Mouse (Mus musculus): ENCODE results near the gene Cryab. TPM values are rescaled to one million over a fixed set of nuclear protein-coding genes. Genes with fewer than 3 reads are reported as not detected.

Gene Cryab
- total RNA-seq, 1 experiment, result 57.4 TPM

DNA sequence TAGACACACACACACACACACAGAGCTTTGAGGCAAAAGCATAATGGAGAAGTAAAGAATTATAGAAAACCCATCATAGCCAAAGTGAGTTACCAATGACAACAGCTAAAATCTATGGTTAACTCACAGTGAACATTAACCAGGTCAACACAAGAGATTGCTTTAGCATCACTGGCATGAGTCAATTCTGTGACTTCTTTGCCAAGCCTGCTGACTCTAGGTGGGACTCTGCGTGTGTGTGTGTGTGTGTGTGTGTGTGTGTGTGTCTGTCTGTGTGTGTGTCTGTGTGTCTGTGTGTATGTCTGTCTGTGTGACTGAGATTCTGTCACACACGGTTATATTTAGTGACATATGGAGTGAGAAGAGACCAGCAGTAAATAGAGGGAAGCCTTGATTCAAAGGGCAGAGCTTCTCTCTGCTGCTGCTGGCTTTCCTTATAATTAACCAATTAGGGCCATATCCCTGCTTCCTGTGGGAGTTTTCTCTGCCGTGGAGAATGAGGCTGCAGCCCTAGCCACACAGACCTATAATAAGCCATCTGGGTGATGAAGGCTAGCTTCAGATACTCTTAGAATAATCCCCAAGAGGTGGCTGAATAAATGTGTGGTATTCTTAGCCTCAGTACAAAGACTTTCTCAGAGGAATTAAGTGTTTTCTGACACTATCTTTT lies 26.3 kb upstream of the Cryab start:
- Histone ChIP-seq H3K4me1 (ENCODE audit: control insufficient read depth in 2 of 2, insufficient read depth in 2 of 2, low read length in 2 of 2, poor library complexity in 1 of 2) (peaks cover 4 to 17% of the 10 kb centered on the region in 2 experiments; a peak in 3 of 4 replicates), H3K9ac (ENCODE audit: insufficient read depth, low read depth, low read length, poor library complexity, severe bottlenecking) (no peak overlapping the region), H3K9me3 (ENCODE audit: control insufficient read depth, insufficient read depth, low read depth, low read length) (no peaks in the 10 kb centered on the region), H3K4me3 (ENCODE audit: insufficient read depth in 1 of 2, low read depth in 1 of 2, low read length in 2 of 2, poor library complexity in 1 of 2, severe bottlenecking in 1 of 2) (no peak overlapping the region), H3K27ac (ENCODE audit: insufficient read depth, low read depth, low read length, poor library complexity, severe bottlenecking) (no peak overlapping the region), H3K36me3 (ENCODE audit: control insufficient read depth, insufficient read depth, low read length, poor library complexity, severe bottlenecking) (no peaks in the 10 kb centered on the region)
- TF ChIP-seq ZNF384 (IDR thresholded peaks at IDR 0.05; ENCODE audit: low read depth, low read length) (no peak), HCFC1 (IDR thresholded peaks at IDR 0.05; ENCODE audit: borderline replicate concordance, insufficient read depth, low read length) (no peak), ZC3H11A (IDR thresholded peaks at IDR 0.05; ENCODE audit: borderline replicate concordance, low read depth, low read length) (no peak), CHD2 (IDR thresholded peaks at IDR 0.05; ENCODE audit: low read depth, low read length) (no peak), MAFK (IDR thresholded peaks at IDR 0.05; ENCODE audit: insufficient read depth, low read depth, low read length) (no peak)
- in situ Hi-C loops (cut with MboI; ENCODE audit: low sequenced_read_pairs in 2 of 2, unreplicated experiment in 2 of 2), result no loop called here
- no peak for DNase-seq (ENCODE audit: low read depth, low spot score)

DNA sequence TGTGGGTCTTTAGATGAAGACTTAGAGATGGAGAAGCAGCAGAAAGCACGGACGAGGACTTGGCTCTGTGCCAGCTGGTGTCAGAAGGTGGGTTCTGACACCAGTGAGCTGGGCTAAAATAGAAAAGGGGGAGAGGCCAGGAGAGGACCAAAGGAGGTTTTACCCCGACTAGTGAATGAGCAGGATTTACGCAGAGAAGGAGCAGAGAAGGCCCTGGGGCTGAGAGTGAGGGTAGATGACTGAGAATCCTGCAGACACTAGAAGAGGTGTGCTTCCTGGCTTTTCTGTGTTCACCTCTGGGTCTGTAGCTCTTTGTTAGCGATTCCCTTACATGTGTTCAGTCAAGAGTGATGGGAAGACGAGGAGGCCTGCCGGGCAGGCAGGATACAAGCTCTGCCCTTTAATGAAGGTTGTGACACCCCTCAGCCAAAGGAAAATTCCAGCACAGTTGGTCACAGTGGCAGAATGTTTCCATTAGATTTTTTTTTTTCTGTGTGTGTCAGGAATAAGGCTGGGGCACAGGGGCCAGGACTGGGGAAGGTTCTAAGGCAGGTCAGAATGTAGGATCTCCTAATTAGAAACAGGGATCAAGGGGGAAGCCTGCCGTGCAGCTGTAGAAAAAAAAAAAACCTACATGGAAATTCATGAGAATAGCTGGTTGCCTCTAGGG lies 25.1 kb upstream of the Cryab start:
- Histone ChIP-seq H3K4me3 (ENCODE audit: insufficient read depth in 1 of 2, low read depth in 1 of 2, low read length in 2 of 2, poor library complexity in 1 of 2, severe bottlenecking in 1 of 2) (no peak overlapping the region), H3K4me1 (ENCODE audit: control insufficient read depth in 2 of 2, insufficient read depth in 2 of 2, low read length in 2 of 2, poor library complexity in 1 of 2) (peaks cover 2 to 15% of the 10 kb centered on the region in 2 experiments; a peak in 3 of 4 replicates), H3K9me3 (ENCODE audit: control insufficient read depth, insufficient read depth, low read depth, low read length) (no peaks in the 10 kb centered on the region), H3K27ac (ENCODE audit: insufficient read depth, low read depth, low read length, poor library complexity, severe bottlenecking) (no peak overlapping the region; the same call in 1 of the 2 replicates), H3K9ac (ENCODE audit: insufficient read depth, low read depth, low read length, poor library complexity, severe bottlenecking) (no peak overlapping the region), H3K36me3 (ENCODE audit: control insufficient read depth, insufficient read depth, low read length, poor library complexity, severe bottlenecking) (no peaks in the 10 kb centered on the region)
- in situ Hi-C loops (cut with MboI; ENCODE audit: low sequenced_read_pairs in 2 of 2, unreplicated experiment in 2 of 2), result no loop called here
- TF ChIP-seq ZC3H11A (IDR thresholded peaks at IDR 0.05; ENCODE audit: borderline replicate concordance, low read depth, low read length) (no peak), CHD2 (IDR thresholded peaks at IDR 0.05; ENCODE audit: low read depth, low read length) (no peak), MAFK (IDR thresholded peaks at IDR 0.05; ENCODE audit: insufficient read depth, low read depth, low read length) (no peak)
- DNase-seq (ENCODE audit: low read depth, low spot score), result no peak

GRCm38 (mm10) chr9:50727171-50727924 lies 23.8 kb upstream of the Cryab start:
- peak overlapping the region; percentile 60 to 78 for H3K4me3 ChIP-seq (ENCODE audit: insufficient read depth in 1 of 2, low read depth in 1 of 2, low read length in 2 of 2, poor library complexity in 1 of 2, severe bottlenecking in 1 of 2)
- H3K4me1 ChIP-seq (ENCODE audit: control insufficient read depth in 2 of 2, insufficient read depth in 2 of 2, low read length in 2 of 2, poor library complexity in 1 of 2), result peaks cover 0 to 12% of the 10 kb centered on the region in 2 experiments; a peak in 3 of 4 replicates
- no peaks in the 10 kb centered on the region for H3K9me3 ChIP-seq (ENCODE audit: control insufficient read depth, insufficient read depth, low read depth, low read length)
- peak overlapping the region; percentile 48 for H3K27ac ChIP-seq (ENCODE audit: insufficient read depth, low read depth, low read length, poor library complexity, severe bottlenecking)
- peak overlapping the region; percentile 73 for H3K9ac ChIP-seq (ENCODE audit: insufficient read depth, low read depth, low read length, poor library complexity, severe bottlenecking)
- H3K36me3 ChIP-seq (ENCODE audit: control insufficient read depth, insufficient read depth, low read length, poor library complexity, severe bottlenecking), result no peaks in the 10 kb centered on the region
- in situ Hi-C loops (cut with MboI; ENCODE audit: low sequenced_read_pairs in 2 of 2, unreplicated experiment in 2 of 2), result no loop called here
- no peak for TF ChIP-seq HCFC1 (IDR thresholded peaks at IDR 0.05; ENCODE audit: borderline replicate concordance, insufficient read depth, low read length)
- TF ChIP-seq MAFK (IDR thresholded peaks at IDR 0.05; ENCODE audit: insufficient read depth, low read depth, low read length), result no peak
- no peak for TF ChIP-seq ZNF384 (IDR thresholded peaks at IDR 0.05; ENCODE audit: low read depth, low read length)
- no peak for TF ChIP-seq ZC3H11A (IDR thresholded peaks at IDR 0.05; ENCODE audit: borderline replicate concordance, low read depth, low read length)
- TF ChIP-seq CHD2 (IDR thresholded peaks at IDR 0.05; ENCODE audit: low read depth, low read length), result no peak
- no peak for DNase-seq (ENCODE audit: low read depth, low spot score)

- Histone ChIP-seq H3K27ac (ENCODE audit: insufficient read depth, low read depth, low read length, poor library complexity, severe bottlenecking) (peak overlapping the region; percentile 48; the same call in 1 of the 2 replicates), H3K4me3 (ENCODE audit: insufficient read depth in 1 of 2, low read depth in 1 of 2, low read length in 2 of 2, poor library complexity in 1 of 2, severe bottlenecking in 1 of 2) (peak overlapping the region; percentile 60 to 78), H3K9ac (ENCODE audit: insufficient read depth, low read depth, low read length, poor library complexity, severe bottlenecking) (peak overlapping the region; percentile 73), H3K4me1 (ENCODE audit: control insufficient read depth in 2 of 2, insufficient read depth in 2 of 2, low read length in 2 of 2, poor library complexity in 1 of 2) (peaks cover 0 to 15% of the 10 kb centered on the region in 2 experiments; a peak in 3 of 4 replicates), H3K9me3 (ENCODE audit: control insufficient read depth, insufficient read depth, low read depth, low read length) (no peaks in the 10 kb centered on the region), H3K36me3 (ENCODE audit: control insufficient read depth, insufficient read depth, low read length, poor library complexity, severe bottlenecking) (no peaks in the 10 kb centered on the region)
- DNase-seq (ENCODE audit: low read depth, low spot score), result peak; percentile 65
- TF ChIP-seq MAFK (IDR thresholded peaks at IDR 0.05; ENCODE audit: insufficient read depth, low read depth, low read length) (no peak), ZC3H11A (IDR thresholded peaks at IDR 0.05; ENCODE audit: borderline replicate concordance, low read depth, low read length) (no peak), CHD2 (IDR thresholded peaks at IDR 0.05; ENCODE audit: low read depth, low read length) (no peak), HCFC1 (IDR thresholded peaks at IDR 0.05; ENCODE audit: borderline replicate concordance, insufficient read depth, low read length) (no peak), ZNF384 (IDR thresholded peaks at IDR 0.05; ENCODE audit: low read depth, low read length) (no peak)
- in situ Hi-C loops (cut with MboI; ENCODE audit: low sequenced_read_pairs in 2 of 2, unreplicated experiment in 2 of 2), result no loop called here
Observed at GRCm38 (mm10) chr9:50727925-50728651, 23.0 kb upstream of the Cryab start.
